Mouse (Mus musculus): ENCODE measurements around the gene Slamf9. TPM values are rescaled to one million over a fixed set of nuclear protein-coding genes. Genes with fewer than 3 reads are reported as not detected.

Gene Slamf9
- total RNA-seq (2021): under 1 TPM; 0.53 to 0.93 TPM
- long read RNA-seq, experiment 1: 0 reads
- long read RNA-seq, experiment 2: 0 reads

DNA sequence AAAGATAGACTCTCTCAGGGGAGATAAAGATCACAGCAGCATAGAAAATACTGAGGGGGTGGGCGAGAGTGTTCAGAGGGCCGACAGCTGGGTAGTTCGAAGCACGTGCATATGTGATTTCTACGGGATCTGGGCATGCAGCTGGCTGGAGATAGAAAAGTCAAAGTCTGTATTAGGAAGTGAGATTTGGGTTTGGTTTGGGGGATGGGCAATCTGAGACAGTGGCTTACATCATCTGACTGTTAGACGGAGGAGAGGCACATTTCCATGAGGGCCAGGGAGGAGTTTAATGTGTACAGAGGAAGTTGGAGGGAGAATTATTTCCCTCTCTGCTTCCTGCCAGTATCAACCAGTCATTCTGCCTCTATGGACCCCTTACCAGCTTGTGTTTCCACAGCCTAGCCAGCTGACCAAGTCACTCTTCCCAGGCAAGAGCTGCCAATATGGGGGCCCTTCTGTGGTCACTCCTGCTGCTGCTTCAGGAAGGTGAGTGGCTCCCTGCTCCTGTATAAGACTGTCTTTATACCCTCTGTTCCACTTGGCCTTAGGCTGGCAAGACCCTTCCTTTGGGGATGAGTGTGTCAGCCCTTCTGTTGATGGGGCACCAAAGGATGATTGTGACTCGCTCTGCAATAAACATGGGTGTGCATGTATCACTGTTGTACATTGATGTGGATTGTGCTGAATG, at the start of gene Slamf9:
Slamf9 (plus strand) TSS at position 305 of the 688 bp plus-strand sequence.
- intact Hi-C loops (cut with DNase I): no loop called here
- peak in 1 of 2 experiments; percentile 53 for DNase-seq (ENCODE audit: low spot score in 2 of 2)

DNA sequence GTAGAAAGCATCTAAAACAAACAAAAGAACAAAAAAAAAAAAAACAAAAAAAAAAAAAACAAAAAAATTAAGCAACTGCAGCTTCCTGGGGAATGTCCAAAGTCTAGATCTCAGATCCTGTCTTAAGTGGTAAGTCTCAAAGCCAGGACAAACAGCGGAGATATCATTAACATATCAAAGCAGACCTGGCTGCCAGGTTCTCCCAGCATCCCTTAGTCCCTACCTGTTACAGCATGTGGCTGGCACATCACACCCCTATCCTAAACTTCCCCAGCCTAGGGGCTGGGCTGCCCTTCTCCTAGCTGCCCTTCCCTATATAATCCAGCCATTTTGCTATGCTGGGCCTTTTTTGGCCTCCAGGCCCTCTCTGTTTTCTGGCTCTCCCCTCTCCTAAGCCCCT, 48.7 kb upstream of the Slamf9 start:
- intact Hi-C loops (cut with DNase I): no loop called here
- no peak for DNase-seq (ENCODE audit: low spot score in 2 of 2)

DNA sequence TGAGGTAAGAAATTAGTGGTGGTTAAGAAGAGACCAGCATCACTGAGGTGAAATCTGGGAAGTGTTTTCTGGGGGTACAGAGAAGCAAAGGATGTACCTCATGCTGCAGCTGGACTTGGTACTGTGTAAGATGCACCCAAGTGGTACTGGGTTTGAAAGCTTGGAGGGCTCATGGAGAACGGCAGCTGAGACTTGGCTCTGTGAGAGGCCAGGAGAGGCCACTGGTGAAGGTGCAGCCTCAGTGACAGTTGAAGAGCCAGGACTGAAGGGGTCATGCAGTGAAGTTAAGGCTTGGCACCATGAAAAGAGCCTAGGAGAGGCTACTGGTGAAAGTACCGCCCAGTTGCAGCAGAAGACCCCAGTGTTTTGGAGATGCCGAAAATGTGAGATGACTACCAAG, 47.3 kb upstream of the Slamf9 start:
- intact Hi-C loops (cut with DNase I): no loop called here
- no peak for DNase-seq (ENCODE audit: low spot score in 2 of 2)

DNA sequence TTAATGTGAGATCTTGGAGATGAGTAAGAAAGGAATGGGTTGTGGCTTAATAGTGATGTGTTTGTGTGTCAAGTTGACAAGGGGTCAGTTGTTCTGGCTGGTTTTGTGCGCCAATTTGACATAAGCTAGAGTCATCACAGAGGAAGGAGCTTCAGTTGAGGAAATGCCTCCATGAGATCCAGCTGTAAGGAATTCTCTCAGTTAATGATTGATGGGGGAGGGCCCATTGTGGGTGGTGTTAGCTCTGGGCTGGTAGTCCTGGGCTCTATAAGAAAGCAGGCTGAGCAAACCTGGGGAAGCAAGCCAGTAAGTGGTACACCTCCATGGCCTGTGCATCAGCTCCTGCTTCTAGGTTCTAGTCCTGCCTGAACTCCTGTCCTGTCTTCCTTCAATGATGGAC, 46.5 kb upstream of the Slamf9 start:
- intact Hi-C loops (cut with DNase I): no loop called here
- DNase-seq (ENCODE audit: low spot score in 2 of 2): no peak

DNA sequence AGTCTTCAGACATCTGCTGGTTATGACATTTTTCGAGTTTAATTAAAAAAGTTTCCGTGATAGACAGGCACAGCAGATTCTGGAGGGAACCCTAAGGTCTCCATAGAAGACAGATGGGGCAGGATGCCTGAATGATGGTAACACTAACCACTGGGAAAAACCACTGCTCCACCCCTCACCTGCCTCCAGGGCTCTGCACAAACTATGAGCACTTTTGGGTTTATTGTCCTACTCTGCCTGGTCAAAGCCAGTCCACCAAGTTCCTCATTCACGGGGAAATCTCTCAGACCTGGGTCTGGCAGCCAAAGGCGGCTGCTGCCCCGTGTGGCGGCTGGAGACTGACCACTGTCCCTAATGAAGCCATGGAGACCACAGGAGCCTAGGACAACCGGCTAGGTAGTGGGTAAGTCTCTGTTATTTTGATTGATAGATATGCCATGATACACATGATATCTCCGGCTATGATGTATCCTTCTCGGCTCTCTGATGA, 44.4 kb upstream of the Slamf9 start:
- intact Hi-C loops (cut with DNase I): no loop called here
- DNase-seq (ENCODE audit: low spot score in 2 of 2): no peak

DNA sequence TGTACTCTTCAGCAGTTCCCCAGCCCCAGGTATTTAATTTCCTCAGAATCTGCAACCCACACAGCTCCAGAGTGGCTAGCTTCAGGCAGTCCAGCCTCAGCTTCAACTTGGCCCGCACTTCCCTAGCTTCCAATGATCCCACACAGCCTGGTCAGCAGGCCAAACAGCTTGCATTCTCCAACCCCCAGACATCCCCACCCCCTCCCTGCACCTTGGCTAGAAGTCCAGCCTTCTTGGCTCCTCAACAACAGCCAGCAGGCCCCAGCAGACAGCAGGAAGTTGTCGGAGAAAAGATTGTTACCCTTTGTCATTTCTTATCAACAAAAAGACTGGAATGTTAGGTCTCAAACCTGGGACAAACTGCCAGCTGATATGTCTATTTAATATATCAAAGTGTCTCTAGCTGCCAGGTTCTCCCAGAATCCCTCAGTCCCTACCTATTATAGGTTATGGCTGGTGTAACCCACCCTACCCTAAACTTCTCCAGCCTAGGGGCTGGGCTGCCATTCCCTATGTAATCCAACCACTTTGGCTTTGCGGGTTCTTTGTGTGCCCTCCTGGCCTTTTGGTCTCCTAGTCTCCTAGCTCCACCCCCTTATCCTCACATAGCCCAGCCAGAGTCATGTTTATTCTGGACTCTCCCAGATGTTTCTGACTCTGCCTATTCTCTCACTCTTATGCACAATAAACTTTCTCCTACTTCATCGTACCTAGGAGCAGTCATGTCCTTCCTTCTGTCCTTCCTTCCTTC, 43.1 kb upstream of the Slamf9 start:
- DNase-seq (ENCODE audit: low spot score in 2 of 2): no peak
- intact Hi-C loops (cut with DNase I): no loop called here

DNA sequence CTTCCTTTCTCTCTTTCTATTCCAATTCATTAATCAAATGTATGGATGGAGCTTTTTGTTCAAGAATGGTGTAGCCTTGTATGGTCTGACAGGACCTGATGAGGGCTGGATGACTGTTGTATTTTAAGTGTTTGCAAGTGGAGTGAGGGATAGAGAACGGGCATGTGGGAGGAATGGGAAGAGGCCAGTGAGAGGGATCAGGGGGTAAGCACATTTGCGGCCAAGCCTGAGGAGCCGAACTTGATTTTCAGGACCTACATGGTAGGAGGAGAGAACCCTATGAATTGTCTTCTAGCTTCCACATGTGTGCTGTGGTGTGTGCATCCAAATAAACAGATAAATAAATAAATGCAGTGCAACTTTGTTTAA, 42.6 kb upstream of the Slamf9 start:
- DNase-seq (ENCODE audit: low spot score in 2 of 2): no peak
- intact Hi-C loops (cut with DNase I): no loop called here

DNA sequence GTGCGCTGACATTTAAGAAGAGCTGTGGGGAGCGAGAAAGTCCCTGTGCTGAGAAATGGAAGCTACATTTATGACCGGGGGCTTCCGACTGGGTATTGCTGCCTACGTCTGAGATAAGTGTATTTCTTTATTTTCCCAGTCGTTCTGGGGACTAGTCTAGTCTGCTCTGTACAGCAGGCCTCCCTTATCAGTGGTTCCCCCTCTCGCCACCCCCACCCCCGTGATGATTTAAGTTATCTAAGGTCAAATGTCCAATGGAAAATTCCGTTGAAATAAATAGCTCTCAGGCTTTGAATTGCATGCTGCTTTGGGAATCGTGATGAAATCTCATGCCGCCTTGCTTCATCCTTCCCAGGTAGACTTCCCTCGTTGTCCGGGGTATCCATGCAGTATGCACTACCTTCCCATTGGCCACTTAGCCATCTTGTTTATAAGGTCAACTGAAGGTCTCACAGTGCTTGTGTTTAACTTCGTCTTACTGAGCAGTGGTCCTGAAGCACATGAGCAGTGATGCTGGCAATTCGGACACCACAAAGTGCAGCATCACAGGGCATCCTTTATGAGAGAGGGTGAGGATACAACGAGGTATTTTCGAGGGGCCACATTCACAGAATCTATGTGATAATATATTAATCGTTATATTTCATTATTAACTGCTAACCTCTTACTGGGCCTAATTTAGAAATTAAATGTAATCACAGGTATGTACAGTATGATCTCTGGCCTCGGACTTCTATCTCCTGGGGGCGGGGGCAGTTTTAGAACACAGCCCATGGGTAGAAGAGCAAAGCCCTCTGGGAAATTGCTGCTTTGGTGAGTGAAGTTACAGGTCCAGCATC, 41.9 kb upstream of the Slamf9 start:
- intact Hi-C loops (cut with DNase I): no loop called here

DNA sequence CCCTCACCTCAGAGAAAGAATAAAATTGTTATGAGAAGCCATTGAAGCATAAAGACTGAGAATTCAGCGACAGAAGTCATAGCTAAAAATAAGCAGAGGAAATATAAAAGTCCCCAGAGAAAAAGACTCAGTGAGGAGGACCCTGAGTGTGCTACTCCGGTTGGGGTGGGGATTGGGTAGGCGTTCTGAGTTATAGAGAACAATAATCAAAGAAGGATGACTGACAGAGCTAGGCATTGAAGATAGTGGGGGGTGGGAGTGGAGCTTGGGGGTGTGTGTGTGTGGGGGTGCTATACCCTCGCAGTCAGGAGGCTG, 41.4 kb upstream of the Slamf9 start:
- no peak for DNase-seq (ENCODE audit: low spot score in 2 of 2)
- intact Hi-C loops (cut with DNase I): no loop called here

More for the DNA sequence above, 41.9 kb upstream of the Slamf9 start:
- no peak for DNase-seq (ENCODE audit: low spot score in 2 of 2)

DNA sequence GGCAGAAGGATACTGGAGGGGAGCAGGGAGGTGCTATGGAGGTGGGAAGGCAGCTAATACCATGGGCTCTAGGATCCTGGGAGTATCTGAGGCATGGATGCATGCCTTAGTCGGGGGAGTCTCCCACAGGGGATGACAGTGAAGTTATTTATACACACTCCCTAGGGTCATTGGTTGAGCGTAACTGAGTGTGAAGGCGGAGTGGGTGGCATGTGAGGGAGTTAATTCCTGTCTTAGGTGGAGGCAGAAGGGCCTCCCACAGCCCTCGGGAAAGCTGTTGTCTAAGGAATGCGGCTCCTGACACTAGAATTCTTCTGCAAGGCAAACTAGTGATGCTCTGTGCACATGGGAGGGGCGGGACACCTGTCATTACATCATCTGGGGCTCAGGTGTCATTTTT, 38.4 kb upstream of the Slamf9 start:
- intact Hi-C loops (cut with DNase I): no loop called here
- DNase-seq (ENCODE audit: low spot score in 2 of 2): no peak

DNA sequence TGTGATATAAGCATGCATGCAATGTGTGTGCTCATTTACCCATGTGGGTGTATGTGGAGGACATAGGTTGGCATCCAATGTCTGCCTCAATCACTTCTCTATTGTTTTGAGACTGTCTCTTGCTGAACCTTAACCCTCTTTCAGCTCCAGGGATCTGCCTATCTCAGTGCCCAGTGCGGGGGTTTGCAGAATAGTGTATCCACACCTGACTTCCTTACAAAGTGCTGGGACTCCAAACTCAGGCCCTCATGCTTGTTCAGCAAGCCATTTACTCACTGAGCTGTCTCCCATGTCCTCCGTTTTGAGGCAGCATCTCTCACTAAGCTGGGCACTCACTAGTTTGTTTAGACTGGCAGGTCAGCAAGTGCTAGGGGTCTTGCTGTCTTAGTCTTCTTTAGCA, 36.5 kb upstream of the Slamf9 start:
- intact Hi-C loops (cut with DNase I): no loop called here
- no peak for DNase-seq (ENCODE audit: low spot score in 2 of 2)

DNA sequence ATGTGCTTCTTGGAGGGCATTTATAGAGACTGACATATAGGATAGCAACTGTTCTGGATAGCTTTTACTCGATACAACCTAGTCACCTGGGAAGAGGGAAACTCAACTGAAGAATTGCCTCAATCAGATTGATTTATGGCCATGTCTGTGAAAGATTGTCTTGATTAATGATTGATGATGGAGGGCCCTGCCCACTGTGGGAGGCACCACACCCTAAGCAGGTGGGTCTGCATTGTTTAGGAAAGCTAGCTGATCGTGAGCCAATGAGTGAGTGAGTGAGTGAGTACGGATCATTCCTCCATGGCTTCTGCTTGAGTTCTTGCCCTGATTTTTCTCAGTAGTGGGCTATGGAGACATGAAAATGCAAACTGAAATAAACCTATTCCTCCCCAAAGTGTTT, 34.6 kb upstream of the Slamf9 start:
- intact Hi-C loops (cut with DNase I): no loop called here
- DNase-seq (ENCODE audit: low spot score in 2 of 2): no peak

DNA sequence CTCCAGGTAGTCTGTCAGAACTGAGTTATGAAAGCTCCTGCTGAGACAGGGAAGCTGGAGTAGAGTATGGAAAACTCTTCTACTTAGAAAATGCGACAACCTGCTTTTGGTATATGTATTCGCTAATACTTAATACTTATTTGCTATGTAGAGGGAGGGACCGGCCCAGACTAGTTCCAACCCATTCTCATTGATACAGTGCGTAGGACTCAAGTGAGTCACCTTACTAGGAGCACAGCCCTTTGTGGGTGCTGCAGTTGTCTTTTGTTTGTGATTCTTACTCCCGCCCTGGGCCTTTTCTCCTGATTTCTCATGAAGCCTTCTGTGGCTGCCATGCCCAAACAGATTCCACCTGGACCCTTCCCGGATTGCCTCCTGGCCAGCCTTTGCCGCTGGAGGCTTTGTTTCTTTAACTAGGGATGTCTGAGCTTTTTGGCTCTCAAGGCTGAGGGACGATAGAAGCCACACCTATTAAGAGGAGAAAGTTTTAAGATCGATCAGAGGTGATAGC, 33.2 kb upstream of the Slamf9 start:
- DNase-seq (ENCODE audit: low spot score in 2 of 2): no peak
- intact Hi-C loops (cut with DNase I): no loop called here

DNA sequence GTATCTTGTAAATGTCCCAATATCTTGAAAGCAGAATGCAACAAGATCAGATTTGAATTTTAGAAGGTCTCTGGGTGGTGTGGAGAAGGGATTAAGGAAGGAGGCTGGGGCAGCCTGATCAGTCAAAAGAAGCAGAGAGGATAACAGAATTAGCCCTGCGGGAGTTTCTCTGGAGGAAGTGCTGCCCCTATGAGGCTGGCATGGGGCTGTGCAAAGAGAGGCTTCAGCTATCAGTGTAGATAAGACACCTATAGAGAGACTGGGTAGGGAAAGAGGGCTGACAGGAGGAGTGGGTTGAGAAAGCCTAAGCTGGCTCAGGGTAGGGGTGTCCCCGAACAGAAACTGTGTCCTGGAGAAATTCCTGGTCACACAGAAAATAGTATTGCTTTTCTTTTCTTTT, 24.9 kb upstream of the Slamf9 start:
- intact Hi-C loops (cut with DNase I): no loop called here
- DNase-seq (ENCODE audit: low spot score in 2 of 2): no peak

DNA sequence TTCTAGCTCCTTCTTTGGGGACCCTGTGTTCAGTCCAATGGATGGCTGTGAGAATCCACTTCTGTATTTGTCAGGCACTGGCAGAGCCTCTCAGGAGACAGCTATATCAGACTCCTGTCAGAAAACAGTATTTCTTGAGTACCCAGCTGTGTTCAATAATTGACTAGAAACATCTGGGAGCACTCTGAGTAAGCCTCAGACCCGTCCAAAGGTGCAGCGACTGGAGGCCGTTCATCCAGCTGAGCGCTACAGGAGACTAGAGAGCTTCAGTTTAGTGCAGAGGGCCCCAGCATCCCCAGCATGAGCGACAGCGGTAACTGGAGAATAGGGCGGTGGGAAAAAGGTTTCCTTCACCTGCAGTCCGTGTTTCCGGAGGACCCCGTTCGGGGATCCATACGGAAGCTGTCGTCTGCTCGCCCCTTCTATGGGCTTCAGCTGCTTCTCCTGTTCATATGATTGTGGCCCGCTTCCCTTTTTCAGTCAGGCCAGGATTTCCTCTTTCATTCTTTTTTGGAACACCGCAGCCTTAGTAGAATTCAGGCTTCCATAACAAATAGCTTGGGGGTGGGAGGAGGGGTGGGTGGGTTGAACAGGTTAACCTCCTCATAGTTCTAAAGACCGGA, 24.2 kb upstream of the Slamf9 start:
- DNase-seq (ENCODE audit: low spot score in 2 of 2): no peak
- intact Hi-C loops (cut with DNase I): no loop called here

DNA sequence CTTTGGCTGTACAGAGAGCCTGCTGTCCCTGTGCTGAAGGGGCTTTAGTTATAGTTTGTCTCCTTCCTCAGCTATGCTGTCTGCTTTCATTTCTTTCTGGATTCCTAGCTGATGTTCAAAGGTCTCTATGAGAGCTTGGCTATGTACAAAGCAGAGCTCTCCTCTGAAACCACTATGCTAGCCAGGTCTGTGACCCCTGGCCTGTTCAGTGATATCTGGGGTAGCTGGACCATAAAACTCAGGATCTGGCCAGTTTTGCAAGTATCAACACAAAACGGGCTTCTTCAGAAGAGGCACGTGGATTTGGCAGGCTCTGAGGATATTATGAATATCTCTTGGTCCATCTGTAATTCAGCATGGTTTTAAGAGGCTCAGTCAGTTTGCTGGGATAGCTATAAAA, 22.2 kb upstream of the Slamf9 start:
- DNase-seq (ENCODE audit: low spot score in 2 of 2): no peak
- intact Hi-C loops (cut with DNase I): no loop called here

DNA sequence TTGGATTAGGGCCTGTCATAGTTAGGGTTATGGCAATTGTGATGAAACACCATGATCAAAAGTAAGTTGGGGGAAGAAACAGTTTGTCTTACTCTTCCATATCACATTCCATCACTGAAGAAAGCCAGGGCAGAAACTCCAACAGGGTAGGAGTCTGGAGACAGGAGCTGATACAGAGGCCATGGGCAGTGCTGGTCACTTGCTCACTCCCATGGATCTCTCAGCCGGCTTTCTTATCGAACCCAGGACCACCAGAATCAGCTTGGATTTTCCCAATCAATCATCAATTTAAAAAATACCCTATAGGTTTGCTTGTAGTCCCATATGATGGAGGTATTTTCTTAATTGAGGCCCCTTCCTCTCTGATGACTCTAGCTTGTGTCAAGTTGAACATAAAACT, 21.3 kb upstream of the Slamf9 start:
- DNase-seq (ENCODE audit: low spot score in 2 of 2): no peak
- intact Hi-C loops (cut with DNase I): no loop called here

DNA sequence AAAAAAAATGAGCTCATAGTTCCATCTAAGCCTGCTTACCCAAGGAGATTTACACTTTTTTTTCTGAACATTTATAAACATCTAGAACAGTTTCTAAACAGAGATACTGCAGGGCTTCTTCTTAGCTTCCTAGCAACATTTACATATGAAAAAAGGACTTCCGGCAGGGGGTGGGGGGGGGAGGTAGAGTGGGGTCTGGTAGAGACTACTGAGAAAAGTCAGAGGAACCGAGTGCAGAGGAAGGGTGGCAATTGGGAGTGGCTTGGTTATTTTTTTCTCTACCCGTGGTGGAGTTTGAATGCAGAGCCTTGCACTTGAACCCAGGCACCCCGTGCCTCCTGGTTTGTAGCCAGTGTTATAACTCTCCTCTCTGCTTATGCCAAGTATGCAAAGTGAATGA, 19.7 kb upstream of the Slamf9 start:
- no peak for DNase-seq (ENCODE audit: low spot score in 2 of 2)

DNA sequence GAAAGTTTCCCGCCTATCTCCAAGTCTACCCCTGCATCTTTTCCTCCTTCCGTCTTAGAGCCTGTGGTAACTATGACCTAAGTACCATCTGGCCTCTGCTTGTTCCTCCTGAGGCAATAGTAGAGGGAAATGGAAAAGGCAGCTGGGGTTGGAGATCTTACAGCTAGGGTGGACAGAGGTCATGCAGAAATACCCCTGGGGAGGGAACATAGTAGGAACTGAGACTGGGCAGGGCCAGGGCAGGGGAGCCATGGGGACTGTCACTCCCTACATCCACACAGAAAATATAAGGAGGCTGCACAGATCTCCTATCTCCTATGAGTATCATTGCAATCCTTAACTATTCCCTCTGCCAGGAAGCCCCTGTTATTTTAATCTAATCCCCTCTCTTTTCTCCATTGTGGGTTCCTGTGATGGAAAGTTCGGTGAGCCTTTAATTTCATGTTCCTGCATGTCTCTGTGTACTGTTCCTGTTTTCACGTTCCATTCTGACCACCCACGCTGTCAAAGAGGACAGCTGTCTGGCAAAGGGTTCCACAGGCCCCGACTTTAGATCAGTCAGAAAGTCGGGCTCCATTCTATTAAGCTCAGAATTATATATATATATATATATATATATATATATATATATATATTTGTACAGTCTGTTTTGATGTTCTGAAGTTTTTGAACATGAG, 19.0 kb upstream of the Slamf9 start:
- intact Hi-C loops (cut with DNase I): no loop called here
- DNase-seq (ENCODE audit: low spot score in 2 of 2): no peak

More for the DNA sequence above, 19.7 kb upstream of the Slamf9 start:
- intact Hi-C loops (cut with DNase I): no loop called here
